Mouse (Mus musculus) intestine, embryonic 16.5 days (tissue): ENCODE data around the gene Gm5039. TPM values are rescaled to one million over a fixed set of nuclear protein-coding genes. Genes with fewer than 3 reads are reported as not detected.
"Not testable (repeated sequence)": the region's sequence is repeated elsewhere in the genome, so short reads cannot be mapped to it uniquely, and the experiment has no call there.

ENCODE experiments used
- ATAC-seq: fragments of 200-750 bp; cut with Nextera tagmentation; 2 replicates; pipeline ENCODE4 v1.8.0; 2017; ENCODE audit warnings: moderate TSS enrichment, moderate library complexity
- H3K27ac ChIP-seq: fragments of 300-500 bp; sonication (generic); 2 replicates; pipeline ENCODE4 v1.5.1; 2014; ENCODE audit warnings: mild to moderate bottlenecking, low read length
- H3K27me3 ChIP-seq: fragments of 300-500 bp; sonication (generic); replicated peaks from 2 replicates; pipeline ENCODE4 v1.6.1; 2014; ENCODE audit warnings: low read length, control low read depth, mixed read lengths; ENCODE audit not compliant: control insufficient read depth, insufficient read depth
- H3K36me3 ChIP-seq: fragments of 300-500 bp; sonication (generic); 2 replicates; pipeline ENCODE4 v1.6.1; 2014; ENCODE audit warnings: low read length, control low read depth; ENCODE audit not compliant: control insufficient read depth, insufficient read depth
- H3K4me1 ChIP-seq: fragments of 300-500 bp; sonication (generic); 2 replicates; pipeline ENCODE4 v1.6.1; 2014; ENCODE audit warnings: low read length, control low read depth, mixed read lengths; ENCODE audit not compliant: control insufficient read depth, insufficient read depth
- H3K4me2 ChIP-seq: fragments of 300-500 bp; sonication (generic); 2 replicates; pipeline ENCODE4 v1.6.1; 2014; ENCODE audit warnings: low read depth, low read length, control low read depth
- H3K4me3 ChIP-seq: fragments of 300-500 bp; sonication (generic); 2 replicates; pipeline ENCODE4 v1.5.1; 2014; ENCODE audit warnings: mild to moderate bottlenecking, low read length
- H3K9ac ChIP-seq: fragments of 300-500 bp; sonication (generic); 2 replicates; pipeline ENCODE4 v1.6.1; 2014; ENCODE audit warnings: low read depth, low read length
- H3K9me3 ChIP-seq: fragments of 300-500 bp; sonication (generic); 2 replicates; pipeline ENCODE4 v1.6.1; 2016; ENCODE audit warnings: low read length, control low read depth; ENCODE audit not compliant: control insufficient read depth
- WGBS: fragments of 180-500 bp; shearing (Covaris S2); extraction: QIAGEN DNeasy Blood & Tissue Kit; methylation state at CpG from one replicate; pipeline ENCODE4 v1.1.7; 2014; 5-methylcytosine and 5-hydroxymethylcytosine counted together
- polyA plus RNA-seq: library from polyadenylated mRNA; unstranded; fragments of >200 nt; fragmentation: Nextera tagmentation; extraction: Ambion mirVana; gene quantifications from 2 replicates; pipeline ENCODE4 v1.2.1, GENCODE M21; 2015

Gene Gm5039
- polyA plus RNA-seq, 1 experiment from 2014 or later = not detected

- 59% methylated on average over 2 of the region's 2 CpGs for WGBS
- H3K4me1 ChIP-seq, H3K4me2 ChIP-seq, H3K27me3 ChIP-seq, H3K4me3 ChIP-seq, H3K9me3 ChIP-seq, H3K36me3 ChIP-seq, H3K9ac ChIP-seq, H3K27ac ChIP-seq, ATAC-seq: not testable (repeated sequence)
Observed at GRCm38 (mm10) chr12:88341286-88341685, 17.5 kb upstream of the Gm5039 start.

GRCm38 (mm10) chr12:88336662-88337413 lies 13.0 kb upstream of the Gm5039 start:
- not testable (repeated sequence) for H3K9me3 ChIP-seq, H3K4me1 ChIP-seq, H3K27ac ChIP-seq, H3K4me2 ChIP-seq, H3K4me3 ChIP-seq, ATAC-seq, H3K27me3 ChIP-seq, H3K36me3 ChIP-seq, H3K9ac ChIP-seq
- WGBS = 67% methylated on average over 4 of the region's 4 CpGs

GRCm38 (mm10) chr12:88314556-88314955 lies 9.3 kb downstream of the Gm5039 start:
- Histone ChIP-seq H3K4me3 (no peak overlapping the region), H3K4me1 (no peaks in the 10 kb centered on the region), H3K4me2 (no peak overlapping the region), H3K9me3 (no peaks in the 10 kb centered on the region), H3K27me3 (no peaks in the 10 kb centered on the region), H3K36me3 (no peaks in the 10 kb centered on the region), H3K27ac (no peak overlapping the region), H3K9ac (no peak overlapping the region)
- WGBS = 76% methylated on average over 3 of the region's 3 CpGs
- no peak for ATAC-seq

- ATAC-seq = not testable (repeated sequence)
- WGBS = 64% methylated on average over 1 of the region's 2 CpGs
Observed at GRCm38 (mm10) chr12:88297171-88297570, 26.7 kb downstream of the Gm5039 start.

GRCm38 (mm10) chr12:88293082-88293481 lies 30.7 kb downstream of the Gm5039 start:
- H3K36me3 ChIP-seq, H3K27me3 ChIP-seq, H3K9me3 ChIP-seq, H3K4me3 ChIP-seq, H3K4me2 ChIP-seq, ATAC-seq, H3K27ac ChIP-seq, H3K9ac ChIP-seq, H3K4me1 ChIP-seq: not testable (repeated sequence)
- 61% methylated on average over 4 of the region's 4 CpGs for WGBS

More at GRCm38 (mm10) chr12:88297171-88297570, 26.7 kb downstream of the Gm5039 start:
- not testable (repeated sequence) for H3K9ac ChIP-seq, H3K27ac ChIP-seq, H3K4me1 ChIP-seq, H3K27me3 ChIP-seq, H3K36me3 ChIP-seq, H3K4me2 ChIP-seq, H3K4me3 ChIP-seq, H3K9me3 ChIP-seq

GRCm38 (mm10) chr12:88285224-88285623 lies 38.6 kb downstream of the Gm5039 start:
- H3K9ac ChIP-seq, H3K27me3 ChIP-seq, H3K4me2 ChIP-seq, ATAC-seq, H3K4me3 ChIP-seq, H3K4me1 ChIP-seq, H3K27ac ChIP-seq, H3K36me3 ChIP-seq, H3K9me3 ChIP-seq: not testable (repeated sequence)
- 95% methylated on average over 4 of the region's 5 CpGs for WGBS

GRCm38 (mm10) chr12:88274400-88274799 lies 49.4 kb downstream of the Gm5039 start, which contains the start of gene Gm5662:
Gene Gm5662 (minus strand): TSS chr12:88274500.
- WGBS = 90% methylated on average over 5 of the region's 5 CpGs
- H3K9ac ChIP-seq, H3K27me3 ChIP-seq, ATAC-seq, H3K27ac ChIP-seq, H3K4me2 ChIP-seq, H3K36me3 ChIP-seq, H3K4me1 ChIP-seq, H3K9me3 ChIP-seq, H3K4me3 ChIP-seq: not testable (repeated sequence)

Other genes with a start within 250 kb of the Gm5039 start
- gene Gm16368, start 240.3 kb downstream of the Gm5039 start, polyA plus RNA-seq = not detected in 2 replicates
- gene Gm10436, start 141.9 kb downstream of the Gm5039 start, polyA plus RNA-seq = not detected in 2 replicates
- not detected in 2 replicates for gene Gm8332, start 73.9 kb downstream of the Gm5039 start, polyA plus RNA-seq
- gene Gm5662, start 49.5 kb downstream of the Gm5039 start, polyA plus RNA-seq = not detected in 2 replicates
- 19.0 and 19.3 TPM in 2 replicates for gene Adck1, start 36.5 kb upstream of the Gm5039 start, polyA plus RNA-seq